Mouse (Mus musculus) splenic B cell, adult 2 months (primary cell): ENCODE data around the gene Klk10.

Source experiments
- DNase-seq: peaks from one replicate; pipeline ENCODE4 v3.0.0-alpha.2; 2011; ENCODE audit warnings: low read depth, low spot score
- H3K27me3 ChIP-seq: 2 replicates; pipeline ENCODE4 v1.6.1; 2012; ENCODE audit warnings: mild to moderate bottlenecking, low read length, moderate library complexity, mixed read lengths; ENCODE audit not compliant: control insufficient read depth, poor library complexity, insufficient read depth, severe bottlenecking
- H3K36me3 ChIP-seq: 2 replicates; pipeline ENCODE4 v1.6.1; 2012; ENCODE audit warnings: mild to moderate bottlenecking, low read length, moderate library complexity, mixed read lengths; ENCODE audit not compliant: control insufficient read depth, poor library complexity, insufficient read depth, severe bottlenecking

Gene Klk10

GRCm38 (mm10) chr7:43824199-43824598 is 43.4 kb downstream of the Klk10 start, which contains the start of gene Klk6:
TSS of gene Klk6 (plus strand) at chr7:43824499.
- no peak for DNase-seq
- H3K27me3 ChIP-seq, result no peaks in the 10 kb centered on the region
- H3K36me3 ChIP-seq, result no peaks in the 10 kb centered on the region

DNA sequence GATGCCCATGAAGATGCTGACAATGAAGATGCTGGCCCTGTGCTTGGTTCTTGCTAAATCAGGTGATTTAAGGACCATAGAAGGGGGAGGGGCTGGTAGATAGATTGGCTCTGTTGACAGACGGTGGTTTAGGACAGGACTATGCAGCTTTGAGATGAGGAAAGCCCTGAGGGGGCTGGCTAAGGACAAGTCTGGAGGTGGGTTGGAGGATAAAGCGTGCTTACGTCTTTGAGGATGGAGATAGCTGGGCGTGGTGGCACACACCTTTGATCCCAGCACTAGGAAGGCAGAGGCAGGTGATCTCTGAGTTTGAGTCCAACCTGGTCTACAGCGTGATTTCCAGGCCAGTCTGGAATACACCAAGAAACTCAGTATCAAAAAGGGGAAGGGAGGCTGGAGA is 45.2 kb downstream of the Klk10 start:
- Histone ChIP-seq H3K27me3 (no peaks in the 10 kb centered on the region), H3K36me3 (no peaks in the 10 kb centered on the region)
- DNase-seq, result no peak

GRCm38 (mm10) chr7:43827706-43828105 is 46.9 kb downstream of the Klk10 start:
- Histone ChIP-seq H3K36me3 (no peaks in the 10 kb centered on the region), H3K27me3 (no peaks in the 10 kb centered on the region)
- DNase-seq, result no peak

DNA sequence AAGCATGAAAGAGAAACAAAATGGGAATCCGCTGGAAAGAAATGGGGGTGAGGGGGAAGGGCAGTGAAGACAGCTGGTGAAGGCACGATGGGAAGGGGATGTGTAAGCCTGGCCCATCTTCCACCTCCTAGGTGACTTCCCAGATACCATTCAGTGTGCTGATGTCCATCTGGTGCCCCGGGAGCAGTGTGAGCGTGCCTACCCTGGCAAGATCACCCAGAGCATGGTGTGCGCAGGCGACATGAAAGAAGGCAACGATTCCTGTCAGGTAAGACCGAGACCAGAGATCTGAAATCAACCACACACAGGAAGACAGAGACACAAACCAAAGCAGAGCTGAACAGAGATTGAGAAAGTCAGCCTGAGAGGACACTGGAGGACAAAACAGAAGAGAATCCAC is 48.2 kb downstream of the Klk10 start:
- DNase-seq, result no peak
- Histone ChIP-seq H3K27me3 (no peaks in the 10 kb centered on the region), H3K36me3 (no peaks in the 10 kb centered on the region)
